Mouse (Mus musculus): ENCODE results near the gene Nfkbia. TPM values are rescaled to one million over a fixed set of nuclear protein-coding genes. Genes with fewer than 3 reads are reported as not detected.

Nfkbia gene
- 249 and 322 TPM in 2 replicates for polyA plus RNA-seq (2012; rRNA removed; ENCODE audit: low replicate concordance)

GRCm38 (mm10) chr12:55492184-55492898 lies at the start of gene Nfkbia:
Nfkbia (minus strand) TSS chr12:55492647.

Other genes with a start within 250 kb of the Nfkbia start
- gene 1110008L16Rik, start 193.1 kb downstream of the Nfkbia start, polyA plus RNA-seq (2012; rRNA removed; ENCODE audit: low replicate concordance) = 4.4 and 8.7 TPM in 2 replicates
- 1.1 and 3.0 TPM in 2 replicates for gene Ppp2r3c, start 189.6 kb downstream of the Nfkbia start, polyA plus RNA-seq (2012; rRNA removed; ENCODE audit: low replicate concordance)
- 23.4 and 74.8 TPM in 2 replicates for gene Psma6, start 108.4 kb downstream of the Nfkbia start, polyA plus RNA-seq (2012; rRNA removed; ENCODE audit: low replicate concordance)
- 0.10 TPM in 1 of 2 replicates, not detected in the other for gene Aldoart2, start 72.6 kb upstream of the Nfkbia start, polyA plus RNA-seq (2012; rRNA removed; ENCODE audit: low replicate concordance)
- gene Insm2, start 106.8 kb upstream of the Nfkbia start, polyA plus RNA-seq (2012; rRNA removed; ENCODE audit: low replicate concordance) = not detected in 2 replicates